Mouse (Mus musculus) liver, embryonic 13.5 days (tissue): ENCODE data around the gene Maml1. TPM values are rescaled to one million over a fixed set of nuclear protein-coding genes. Genes with fewer than 3 reads are reported as not detected.

Experiments
- ATAC-seq: fragments of 200-750 bp; cut with Nextera tagmentation; 2 replicates; pipeline ENCODE4 v1.8.0; 2017; ENCODE audit warnings: low read depth, mild to moderate bottlenecking, moderate number of reproducible peaks, moderate library complexity
- DNase-seq: peaks from one replicate; pipeline ENCODE4 v3.0.0; 2022
- H3K27ac ChIP-seq: fragments of 300-500 bp; sonication (generic); 2 replicates; pipeline ENCODE4 v1.5.1; 2015; ENCODE audit warnings: moderate library complexity, mild to moderate bottlenecking, inconsistent platforms
- H3K27me3 ChIP-seq: fragments of 300-500 bp; sonication (generic); 2 replicates; pipeline ENCODE4 v1.6.1; 2015; ENCODE audit warnings: mild to moderate bottlenecking, inconsistent platforms
- H3K36me3 ChIP-seq: fragments of 300-500 bp; sonication (generic); 2 replicates; pipeline ENCODE4 v1.6.1; 2015; ENCODE audit warnings: mild to moderate bottlenecking, inconsistent platforms
- H3K4me1 ChIP-seq: fragments of 300-500 bp; sonication (generic); replicated peaks from 2 replicates; pipeline ENCODE4 v1.6.1; 2015; ENCODE audit warnings: inconsistent platforms
- H3K4me2 ChIP-seq: fragments of 300-500 bp; sonication (generic); 2 replicates; pipeline ENCODE4 v1.6.1; 2015; ENCODE audit warnings: inconsistent platforms, mild to moderate bottlenecking, moderate library complexity
- H3K4me3 ChIP-seq: fragments of 300-500 bp; sonication (generic); replicated peaks from 2 replicates; pipeline ENCODE4 v1.5.1; 2015; ENCODE audit warnings: mild to moderate bottlenecking, inconsistent platforms
- H3K9ac ChIP-seq: fragments of 300-500 bp; sonication (generic); 2 replicates; pipeline ENCODE4 v1.6.1; 2015; ENCODE audit warnings: mild to moderate bottlenecking, inconsistent platforms
- H3K9me3 ChIP-seq: fragments of 300-500 bp; sonication (generic); replicated peaks from 2 replicates; pipeline ENCODE4 v1.6.1; 2016; ENCODE audit warnings: inconsistent platforms
- WGBS: fragments of 180-500 bp; shearing (Covaris S2); methylation state at CpG from one replicate; pipeline ENCODE4 v1.1.7; 2015; ENCODE audit not compliant: insufficient replicate concordance; 5-methylcytosine and 5-hydroxymethylcytosine counted together
- polyA plus RNA-seq: library from polyadenylated mRNA; unstranded; fragments of >200 nt; fragmentation: Nextera tagmentation; extraction: Ambion mirVana; gene quantifications from 2 replicates; pipeline ENCODE4 v1.2.1, GENCODE M21; 2015

The Maml1 gene
- polyA plus RNA-seq, 1 experiment from 2014 or later = 1.4 TPM

- Histone ChIP-seq H3K9me3 (no peaks in the 10 kb centered on the region), H3K27me3 (no peaks in the 10 kb centered on the region), H3K4me3 (no peak overlapping the region), H3K9ac (peak overlapping the region; percentile 31), H3K27ac (peak overlapping the region; percentile 98), H3K36me3 (peaks cover 37% of the 10 kb centered on the region), H3K4me2 (0 out of 2 replicates have a peak overlapping the region, but pooled peaks have one; percentile 0), H3K4me1 (peaks cover 62% of the 10 kb centered on the region)
- DNase-seq (no peak), ATAC-seq (no peak)
- 71% methylated on average over 3 of the region's 3 CpGs for WGBS
These were observed 63.3 kb downstream of the Maml1 start for GRCm38 (mm10) chr11:50228772-50229171.

GRCm38 (mm10) chr11:50227736-50228135 lies 64.4 kb downstream of the Maml1 start:
- Histone ChIP-seq H3K4me1 (peaks cover 72% of the 10 kb centered on the region), H3K9me3 (no peaks in the 10 kb centered on the region), H3K27ac (peak overlapping the region; percentile 98), H3K36me3 (peaks cover 27% of the 10 kb centered on the region), H3K4me3 (no peak overlapping the region), H3K4me2 (peak overlapping the region; percentile 86), H3K27me3 (no peaks in the 10 kb centered on the region), H3K9ac (peak overlapping the region; percentile 99; the same call in 1 of the 2 replicates)
- 80% methylated on average over 4 of the region's 4 CpGs for WGBS
- ATAC-seq = no peak
- DNase-seq = no peak

- WGBS = 71% methylated on average over 3 of the region's 3 CpGs
- Histone ChIP-seq H3K36me3 (peaks cover 21% of the 10 kb centered on the region), H3K4me3 (peak overlapping the region; percentile 92), H3K4me1 (peaks cover 77% of the 10 kb centered on the region), H3K9ac (peak overlapping the region; percentile 99), H3K9me3 (no peaks in the 10 kb centered on the region), H3K4me2 (peak overlapping the region; percentile 86), H3K27ac (peak overlapping the region; percentile 98), H3K27me3 (no peaks in the 10 kb centered on the region)
- no peak for DNase-seq
- ATAC-seq = no peak
These were observed 64.9 kb downstream of the Maml1 start for GRCm38 (mm10) chr11:50227226-50227625.

GRCm38 (mm10) chr11:50226406-50226805 lies 65.7 kb downstream of the Maml1 start:
- Histone ChIP-seq H3K9ac (peak overlapping the region; percentile 99), H3K9me3 (no peaks in the 10 kb centered on the region), H3K27ac (peak overlapping the region; percentile 98), H3K4me2 (peak overlapping the region; percentile 86), H3K27me3 (no peaks in the 10 kb centered on the region), H3K36me3 (peaks cover 18% of the 10 kb centered on the region), H3K4me1 (peaks cover 74% of the 10 kb centered on the region), H3K4me3 (peak overlapping the region; percentile 92)
- ATAC-seq (no peak), DNase-seq (no peak)
- WGBS = 11% methylated on average over 2 of the region's 2 CpGs

GRCm38 (mm10) chr11:50225611-50226378 lies 66.3 kb downstream of the Maml1 start:
- peak overlapping the region; percentile 99 for H3K9ac ChIP-seq
- no peaks in the 10 kb centered on the region for H3K9me3 ChIP-seq
- H3K4me2 ChIP-seq = peak overlapping the region; percentile 86
- DNase-seq (no peak), ATAC-seq (peak; percentile 5; the same call in 1 of the 2 replicates)
- H3K27me3 ChIP-seq = no peaks in the 10 kb centered on the region
- WGBS = 2% methylated on average over 34 of the region's 34 CpGs
- peak overlapping the region; percentile 98 for H3K27ac ChIP-seq
- peak overlapping the region; percentile 92 for H3K4me3 ChIP-seq
- H3K36me3 ChIP-seq = peaks cover 15% of the 10 kb centered on the region
- peaks cover 71% of the 10 kb centered on the region for H3K4me1 ChIP-seq

GRCm38 (mm10) chr11:50224671-50225530 lies 67.2 kb downstream of the Maml1 start:
- no peaks in the 10 kb centered on the region for H3K9me3 ChIP-seq
- ATAC-seq (peak; percentile 94), DNase-seq (peak; percentile 92)
- WGBS = under 1% methylated on average over 69 of the region's 70 CpGs
- H3K36me3 ChIP-seq = peaks cover 12% of the 10 kb centered on the region; the same call in 1 of the 2 replicates
- peak overlapping the region; percentile 86 for H3K4me2 ChIP-seq
- H3K9ac ChIP-seq = peak overlapping the region; percentile 99
- peaks cover 68% of the 10 kb centered on the region for H3K4me1 ChIP-seq
- peak overlapping the region; percentile 92 for H3K4me3 ChIP-seq
- no peaks in the 10 kb centered on the region for H3K27me3 ChIP-seq
- H3K27ac ChIP-seq = peak overlapping the region; percentile 98

- no peaks in the 10 kb centered on the region for H3K9me3 ChIP-seq
These were observed 68.1 kb downstream of the Maml1 start for GRCm38 (mm10) chr11:50223783-50224662.

GRCm38 (mm10) chr11:50222559-50223276 lies 69.4 kb downstream of the Maml1 start:
- Histone ChIP-seq H3K4me2 (peak overlapping the region; percentile 86), H3K4me1 (peaks cover 68% of the 10 kb centered on the region)
- 55% methylated on average over 7 of the region's 7 CpGs for WGBS

More at GRCm38 (mm10) chr11:50223783-50224662, 68.1 kb downstream of the Maml1 start:
- WGBS = 4% methylated on average over 17 of the region's 17 CpGs
- peaks cover 12% of the 10 kb centered on the region; the same call in 1 of the 2 replicates for H3K36me3 ChIP-seq
- H3K4me3 ChIP-seq = peak overlapping the region; percentile 92
- ATAC-seq = no peak
- H3K27ac ChIP-seq = peak overlapping the region; percentile 98
- peak overlapping the region; percentile 86 for H3K4me2 ChIP-seq
- H3K4me1 ChIP-seq = peaks cover 68% of the 10 kb centered on the region
- H3K9ac ChIP-seq = peak overlapping the region; percentile 99
- no peaks in the 10 kb centered on the region for H3K27me3 ChIP-seq
- no peak for DNase-seq

GRCm38 (mm10) chr11:50219833-50220232 lies 72.3 kb downstream of the Maml1 start:
- DNase-seq (no peak), ATAC-seq (no peak)
- Histone ChIP-seq H3K4me1 (peaks cover 77% of the 10 kb centered on the region), H3K36me3 (0 out of 2 replicates have a peak, but pooled peaks cover 8% of the 10 kb centered on the region), H3K4me2 (no peak overlapping the region), H3K27me3 (no peaks in the 10 kb centered on the region), H3K9ac (no peak overlapping the region), H3K4me3 (no peak overlapping the region), H3K9me3 (no peaks in the 10 kb centered on the region), H3K27ac (no peak overlapping the region)
- WGBS = 37% methylated on average over 2 of the region's 2 CpGs

More at GRCm38 (mm10) chr11:50222559-50223276, 69.4 kb downstream of the Maml1 start:
- peak overlapping the region; percentile 98 for H3K27ac ChIP-seq
- no peaks in the 10 kb centered on the region for H3K27me3 ChIP-seq
- H3K9me3 ChIP-seq = no peaks in the 10 kb centered on the region
- H3K36me3 ChIP-seq = peaks cover 8% of the 10 kb centered on the region; the same call in 1 of the 2 replicates
- ATAC-seq = no peak
- DNase-seq = no peak
- H3K9ac ChIP-seq = peak overlapping the region; percentile 99
- H3K4me3 ChIP-seq = peak overlapping the region; percentile 92

GRCm38 (mm10) chr11:50217811-50218210 lies 74.3 kb downstream of the Maml1 start:
- no peak for ATAC-seq
- Histone ChIP-seq H3K4me3 (no peak overlapping the region), H3K4me2 (0 out of 2 replicates have a peak overlapping the region, but pooled peaks have one; percentile 12), H3K9ac (peak overlapping the region; percentile 24; the same call in 1 of the 2 replicates), H3K9me3 (no peaks in the 10 kb centered on the region), H3K27me3 (no peaks in the 10 kb centered on the region), H3K27ac (peak overlapping the region; percentile 50), H3K36me3 (0 out of 2 replicates have a peak, but pooled peaks cover 8% of the 10 kb centered on the region), H3K4me1 (peaks cover 76% of the 10 kb centered on the region)
- no peak for DNase-seq
- WGBS = 57% methylated on average over 4 of the region's 4 CpGs
